Comparison of ENCODE assay signal across 10 mouse cellular contexts in the genomic region with DNA sequence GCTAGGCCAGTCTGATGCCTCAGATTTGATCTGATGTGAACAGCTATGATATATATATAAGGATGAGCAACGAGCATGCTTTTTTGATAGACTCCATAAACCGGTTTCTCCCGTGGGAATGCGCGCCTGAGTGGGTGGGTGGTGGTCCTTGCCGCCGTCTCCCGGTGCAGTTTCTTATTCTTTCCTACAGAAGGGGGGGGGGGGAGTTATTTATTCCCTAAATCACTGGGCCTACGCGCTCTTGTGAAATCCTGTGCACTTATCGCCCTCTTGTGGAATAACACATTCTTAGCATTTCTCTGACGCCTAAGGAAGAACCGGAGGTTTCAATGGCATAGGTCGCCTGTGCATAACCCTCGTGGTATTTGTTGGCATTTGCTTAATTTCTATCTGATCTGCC. TPM values are rescaled to one million over a fixed set of nuclear protein-coding genes. Genes with fewer than 3 reads are reported as not detected.
DNase-seq lines count a peak whose midpoint lies in the region; ATAC-seq lines count a peak whose summit lies in the region.
"Had no signal": no experiment of that assay in that cellular context is flagged by ENCODE, and none has a peak within 500 bp of the region (broad histone marks: within the 10 kb centered on the region; RNA-seq: fewer than 3 reads in every experiment).

No protein-coding gene starts in this region.

- peaks cover 2% of the 10 kb centered on the region for H3K4me1 ChIP-seq in heart, embryonic 11.5 days (ENCODE audit: control insufficient read depth, insufficient read depth, low read length)
- peaks cover 11% of the 10 kb centered on the region for H3K4me1 ChIP-seq in heart, embryonic 12.5 days (replicated peaks)
- H3K4me1 ChIP-seq in neural tube, embryonic 13.5 days (replicated peaks) = peaks cover 9% of the 10 kb centered on the region

- H3K9me3 ChIP-seq in heart, embryonic 11.5 days (replicated peaks; ENCODE audit: control insufficient read depth, low read length) = no peaks in the 10 kb centered on the region
- no peaks in the 10 kb centered on the region for H3K9me3 ChIP-seq in heart, embryonic 12.5 days (replicated peaks)
- H3K9me3 ChIP-seq in neural tube, embryonic 13.5 days = no peaks in the 10 kb centered on the region
- H3K9me3 ChIP-seq: heart, embryonic 15.5 days; midbrain, embryonic 12.5 days had no signal

- ATAC-seq in heart, embryonic 11.5 days (replicated peaks; ENCODE audit: insufficient number of reproducible peaks, low FRiP score, low TSS enrichment) = no peak
- no peak for ATAC-seq in heart, embryonic 12.5 days (ENCODE audit: insufficient number of reproducible peaks, low FRiP score)
- no peak for ATAC-seq in neural tube, embryonic 13.5 days (ENCODE audit: low read depth)

- H3K4me2 ChIP-seq in heart, embryonic 11.5 days = 0 out of 2 replicates have a peak overlapping the region, but pooled peaks have one; percentile 9
- no peak overlapping the region for H3K4me2 ChIP-seq in heart, embryonic 12.5 days
- H3K4me2 ChIP-seq in neural tube, embryonic 13.5 days = peak overlapping the region; percentile 30; the same call in 1 of the 2 replicates
- H3K4me2 ChIP-seq: heart, embryonic 15.5 days; midbrain, embryonic 12.5 days had no signal

- H3K27ac ChIP-seq in heart, embryonic 11.5 days (ENCODE audit: low read depth, low read length) = no peak overlapping the region
- no peak overlapping the region for H3K27ac ChIP-seq in heart, embryonic 12.5 days (ENCODE audit: poor library complexity, severe bottlenecking)
- H3K27ac ChIP-seq in neural tube, embryonic 13.5 days (replicated peaks) = no peak overlapping the region
- H3K27ac ChIP-seq: heart, embryonic 15.5 days; midbrain, embryonic 12.5 days had no signal

- no peak overlapping the region for H3K9ac ChIP-seq in heart, embryonic 11.5 days (ENCODE audit: low read depth, low read length)
- no peak overlapping the region for H3K9ac ChIP-seq in heart, embryonic 12.5 days
- no peak overlapping the region for H3K9ac ChIP-seq in neural tube, embryonic 13.5 days
- H3K9ac ChIP-seq: heart, embryonic 15.5 days; midbrain, embryonic 12.5 days had no signal

- no peak overlapping the region for H3K4me3 ChIP-seq in heart, embryonic 11.5 days (ENCODE audit: low read depth, low read length)
- H3K4me3 ChIP-seq in heart, embryonic 12.5 days = no peak overlapping the region
- H3K4me3 ChIP-seq in neural tube, embryonic 13.5 days = no peak overlapping the region
- H3K4me3 ChIP-seq: heart, embryonic 15.5 days; midbrain, embryonic 12.5 days had no signal

- no peaks in the 10 kb centered on the region for H3K36me3 ChIP-seq in heart, embryonic 11.5 days (ENCODE audit: control insufficient read depth, insufficient read depth, low read length)
- no peaks in the 10 kb centered on the region for H3K36me3 ChIP-seq in heart, embryonic 12.5 days
- no peaks in the 10 kb centered on the region for H3K36me3 ChIP-seq in neural tube, embryonic 13.5 days
- H3K36me3 ChIP-seq: heart, embryonic 15.5 days; midbrain, embryonic 12.5 days had no signal

- WGBS in heart, embryonic 11.5 days (ENCODE audit: insufficient replicate concordance) = 4% methylated on average over 15 of the region's 15 CpGs
- WGBS in heart, embryonic 12.5 days = 4% methylated on average over 15 of the region's 15 CpGs
- WGBS in neural tube, embryonic 13.5 days = 3% methylated on average over 15 of the region's 15 CpGs

- DNase-seq in 3T3-L1 (ENCODE audit: low read depth, low spot score) = peak; percentile 68
- peak; percentile 46 to 61 for DNase-seq in cerebellum, postnatal 14 days
- DNase-seq in kidney, postnatal 4 days = peak; percentile 16 to 35
- DNase-seq in frontal cortex, postnatal 10 days (ENCODE audit: low spot score in 2 of 2) = no peak
- no peak for DNase-seq in gastrocnemius, adult 18-20 months (ENCODE audit: low spot score)

- peaks cover 52% of the 10 kb centered on the region for H3K27me3 ChIP-seq in heart, embryonic 11.5 days (ENCODE audit: control insufficient read depth, insufficient read depth, low read length)
- H3K27me3 ChIP-seq in heart, embryonic 12.5 days (replicated peaks) = peaks cover 55% of the 10 kb centered on the region
- H3K27me3 ChIP-seq in neural tube, embryonic 13.5 days = peaks cover 74% of the 10 kb centered on the region

RNA-seq across cellular contexts. Expression of gene Nkx6-1, which starts 4.6 kb away (rescaled TPM):
- 0.07 and 0.29 TPM in 2 replicates for polyA plus RNA-seq in heart, embryonic 11.5 days (2014; fragmentation: Nextera tagmentation; extraction: Ambion mirVana)
- polyA plus RNA-seq in heart, embryonic 12.5 days (2016; fragmentation: Nextera tagmentation; extraction: Ambion mirVana) = 0.05 TPM in 1 of 2 replicates, not detected in the other
- 7.6 and 7.7 TPM in 2 replicates for polyA plus RNA-seq in neural tube, embryonic 13.5 days (2015; fragmentation: Nextera tagmentation; extraction: Ambion mirVana)
- total RNA-seq in gastrocnemius, adult 18-20 months (2021) = not detected

Comparison
In these comparisons a context has a peak if more than half of its experiments do, and no peak if none do; other contexts are left out.
1. DNase-seq: peak in 3T3-L1 (single experiment), cerebellum, postnatal 14 days (2 of 2) and kidney, postnatal 4 days (2 of 2); none in frontal cortex, postnatal 10 days (0 of 2) and gastrocnemius, adult 18-20 months (single experiment).